Mouse (Mus musculus) urinary bladder, adult 18-20 months (tissue): Measurements from ENCODE around the gene Gck.

Experiments used
- DNase-seq, 2 experiments: peaks; one replicate each; pipeline ENCODE4 v3.0.0; 2022; ENCODE audit warnings: low spot score in 2 of 2, mixed read lengths in 2 of 2

Gene Gck

DNA sequence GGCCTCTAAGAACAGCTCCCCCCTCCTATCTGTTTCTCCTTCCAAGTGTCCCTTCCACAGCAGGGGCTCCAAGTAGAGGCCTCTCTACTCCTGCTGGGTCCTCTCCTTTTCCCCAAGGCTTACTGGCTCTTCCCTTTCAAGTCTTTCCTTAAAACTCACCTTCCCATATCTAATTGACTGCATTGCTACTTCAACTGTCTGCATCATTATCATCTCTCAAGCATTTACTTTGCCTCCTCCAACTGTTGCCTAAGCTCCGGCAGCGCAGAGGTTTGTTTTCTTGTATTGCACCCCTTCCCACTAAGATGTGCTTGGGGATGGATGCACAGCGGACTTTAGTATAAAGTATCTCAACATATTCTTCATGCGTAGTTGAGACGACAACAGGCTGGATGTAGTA is 72.5 kb downstream of the Gck start:
- no peak for DNase-seq

GRCm38 (mm10) chr11:5873192-5873591 is 76.7 kb downstream of the Gck start:
- DNase-seq = no peak

- no peak for DNase-seq
Observed at GRCm38 (mm10) chr11:5872707-5873106, 77.2 kb downstream of the Gck start.

DNA sequence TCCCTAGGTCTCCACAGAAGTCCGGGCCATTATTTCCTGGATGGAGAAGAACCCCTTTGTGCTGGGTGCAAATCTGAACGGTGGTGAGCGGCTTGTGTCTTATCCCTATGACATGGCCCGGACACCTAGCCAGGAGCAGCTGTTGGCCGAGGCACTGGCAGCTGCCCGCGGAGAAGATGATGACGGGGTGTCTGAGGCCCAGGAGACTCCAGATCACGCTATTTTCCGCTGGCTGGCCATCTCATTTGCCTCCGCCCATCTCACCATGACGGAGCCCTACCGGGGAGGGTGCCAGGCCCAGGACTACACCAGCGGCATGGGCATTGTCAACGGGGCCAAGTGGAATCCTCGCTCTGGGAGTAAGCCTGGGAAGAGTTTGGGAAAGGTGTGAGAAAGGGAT is 79.8 kb downstream of the Gck start:
- no peak for DNase-seq

DNA sequence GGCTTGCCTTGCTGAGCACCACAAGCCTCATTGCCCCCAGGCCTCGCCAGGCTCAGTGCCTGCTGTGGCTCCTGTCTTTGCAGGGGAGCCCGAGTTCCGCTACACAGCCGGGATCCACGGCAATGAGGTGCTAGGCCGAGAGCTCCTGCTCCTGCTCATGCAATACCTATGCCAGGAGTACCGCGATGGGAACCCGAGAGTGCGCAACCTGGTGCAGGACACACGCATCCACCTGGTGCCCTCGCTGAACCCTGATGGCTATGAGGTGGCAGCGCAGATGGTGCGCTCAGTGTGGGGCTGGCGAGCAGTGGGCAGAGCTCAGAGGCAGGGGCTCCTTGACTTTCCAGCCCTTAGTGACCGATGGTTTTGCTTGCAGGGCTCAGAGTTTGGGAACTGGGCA is 80.5 kb downstream of the Gck start:
- DNase-seq = no peak

DNA sequence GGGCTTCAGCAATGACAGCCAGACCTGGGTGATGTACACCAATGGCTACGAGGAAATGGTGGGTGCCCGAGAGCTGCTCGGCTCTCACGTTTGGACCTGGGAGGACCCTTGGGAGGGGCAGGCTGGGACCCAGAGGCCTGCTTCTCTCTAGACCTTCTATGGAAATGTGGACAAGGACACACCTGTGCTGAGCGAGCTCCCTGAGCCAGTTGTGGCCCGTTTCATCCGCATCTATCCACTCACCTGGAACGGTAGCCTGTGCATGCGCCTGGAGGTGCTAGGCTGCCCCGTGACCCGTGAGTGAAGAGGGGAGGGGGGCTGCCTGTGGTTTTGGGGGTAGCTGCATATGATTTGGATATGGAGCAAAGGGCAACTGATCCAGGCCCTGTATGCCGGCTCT is 81.6 kb downstream of the Gck start:
- no peak for DNase-seq

DNA sequence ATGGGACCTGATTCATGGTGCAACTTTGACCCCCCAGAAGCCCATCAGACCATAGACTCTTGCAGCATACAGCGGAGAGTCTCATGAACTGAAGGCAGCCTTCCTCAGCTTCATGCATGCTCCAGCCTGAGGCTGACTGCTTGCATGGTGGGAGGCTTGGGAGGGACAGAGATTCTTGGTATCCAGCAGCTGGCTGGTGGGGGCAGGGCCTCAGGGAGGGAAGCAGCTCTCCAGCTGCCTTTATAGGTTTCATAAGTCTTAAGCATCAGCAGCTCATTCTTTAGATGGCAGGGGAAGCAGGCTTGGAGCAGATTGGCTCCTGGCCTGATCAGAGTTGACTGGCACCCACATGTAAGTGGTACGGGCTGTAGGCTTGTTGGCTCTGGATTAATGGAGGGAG is 82.7 kb downstream of the Gck start:
- no peak for DNase-seq

GRCm38 (mm10) chr11:5862394-5863105 is 87.3 kb downstream of the Gck start:
- peak; percentile 44 to 72 for DNase-seq

DNA sequence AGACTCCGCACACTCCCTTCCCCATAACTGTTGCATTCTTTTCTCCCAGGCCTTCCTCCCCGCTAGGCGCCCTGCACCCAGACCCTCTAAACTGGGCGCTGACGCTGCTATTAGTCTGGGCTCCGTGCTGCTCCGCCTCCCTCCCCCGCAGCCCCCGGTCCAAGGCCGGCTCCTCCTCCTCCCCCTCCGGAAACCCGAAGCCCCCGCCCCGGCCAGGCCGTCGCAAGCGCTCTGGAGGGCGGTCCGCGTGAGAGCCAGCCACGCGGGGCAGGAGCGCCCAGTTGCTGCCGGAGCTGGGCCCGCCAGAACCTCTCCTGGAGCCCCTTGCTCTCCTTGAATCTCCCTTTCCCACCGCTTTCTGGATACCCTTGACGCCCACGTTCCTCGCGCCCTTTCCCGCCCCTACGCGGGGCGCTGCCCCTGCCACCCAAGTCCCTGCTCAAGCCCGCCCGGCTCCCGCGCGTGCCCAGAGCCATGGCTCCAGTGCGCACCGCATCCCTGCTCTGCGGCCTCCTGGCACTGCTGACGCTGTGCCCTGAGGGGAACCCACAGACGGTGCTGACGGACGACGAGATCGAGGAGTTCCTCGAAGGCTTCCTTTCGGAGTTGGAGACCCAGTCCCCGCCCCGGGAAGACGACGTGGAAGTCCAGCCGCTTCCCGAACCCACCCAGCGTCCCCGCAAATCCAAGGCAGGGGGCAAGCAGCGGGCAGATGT is 88.0 kb downstream of the Gck start, which contains the start of gene Aebp1:
TSS of gene Aebp1 (plus strand) at position 270 of the 716 bp plus-strand sequence.
- peak; percentile 41 to 66 for DNase-seq

- DNase-seq = no peak
Observed at GRCm38 (mm10) chr11:5860639-5861038, 89.2 kb downstream of the Gck start.

DNA sequence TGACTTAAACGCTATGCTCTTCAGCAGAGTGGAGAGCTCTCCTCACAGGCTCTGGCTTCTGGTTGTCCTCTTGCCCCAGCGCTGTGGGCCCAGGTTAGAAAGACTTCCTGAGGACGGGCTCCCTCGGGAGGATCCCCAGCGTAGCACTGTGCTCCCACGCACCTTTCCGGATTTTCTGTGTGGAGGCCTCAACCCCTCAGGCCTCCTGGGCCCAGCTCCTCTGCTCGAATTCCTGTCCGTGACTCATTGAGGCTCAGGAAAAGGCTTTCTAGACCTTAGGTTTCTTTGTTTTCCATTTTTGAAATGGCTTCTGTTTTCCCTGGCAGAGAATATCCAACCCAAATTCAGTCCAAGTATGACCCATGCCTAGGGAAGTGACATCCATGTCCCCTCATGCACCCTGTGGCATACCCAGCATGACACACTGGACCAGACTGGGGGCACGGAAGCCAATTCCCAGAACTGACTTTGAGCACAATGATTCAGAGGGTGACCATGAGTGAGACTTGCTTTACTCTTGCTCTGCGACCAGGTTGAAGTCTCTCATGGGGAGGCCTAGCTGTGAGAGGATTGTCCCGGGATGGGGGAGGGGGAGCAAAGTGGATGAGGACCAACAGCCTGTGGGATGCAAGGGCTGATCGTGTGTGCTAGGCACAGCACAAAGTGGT is 89.9 kb downstream of the Gck start:
- DNase-seq = no peak

- no peak for DNase-seq
Observed at GRCm38 (mm10) chr11:5858723-5859122, 91.2 kb downstream of the Gck start.

DNA sequence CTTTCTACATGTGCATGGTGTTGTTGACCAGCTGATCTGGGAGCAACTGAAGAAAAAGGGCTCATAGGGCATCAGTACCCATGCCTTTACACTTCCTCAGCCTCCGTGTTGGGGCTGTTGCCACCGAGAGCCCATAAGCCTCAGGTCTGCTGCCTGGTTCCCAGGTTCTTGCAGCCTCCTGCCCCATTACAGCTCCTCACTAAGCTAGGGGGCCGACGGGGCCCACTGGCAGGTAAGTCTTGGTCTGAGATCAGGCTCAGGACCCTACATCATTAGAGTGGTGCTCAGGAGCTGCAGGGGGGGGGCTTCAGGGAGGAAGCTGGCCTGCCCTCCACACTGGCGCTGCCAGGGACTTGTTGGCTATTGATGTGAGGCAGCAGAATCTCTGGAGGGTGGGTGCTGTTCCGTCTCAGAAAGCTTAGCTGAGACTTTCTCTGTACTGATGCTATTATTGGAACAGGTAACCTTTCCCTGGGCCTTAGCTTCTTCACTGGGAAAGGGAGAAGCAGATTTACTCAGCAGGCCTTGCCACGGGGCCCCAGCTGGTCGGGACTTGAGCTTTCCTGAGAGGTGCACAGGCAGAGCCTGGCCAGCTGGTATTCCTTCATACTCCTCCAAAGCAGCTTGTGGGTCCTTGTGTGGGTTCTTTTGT is 93.3 kb downstream of the Gck start:
- DNase-seq = no peak

DNA sequence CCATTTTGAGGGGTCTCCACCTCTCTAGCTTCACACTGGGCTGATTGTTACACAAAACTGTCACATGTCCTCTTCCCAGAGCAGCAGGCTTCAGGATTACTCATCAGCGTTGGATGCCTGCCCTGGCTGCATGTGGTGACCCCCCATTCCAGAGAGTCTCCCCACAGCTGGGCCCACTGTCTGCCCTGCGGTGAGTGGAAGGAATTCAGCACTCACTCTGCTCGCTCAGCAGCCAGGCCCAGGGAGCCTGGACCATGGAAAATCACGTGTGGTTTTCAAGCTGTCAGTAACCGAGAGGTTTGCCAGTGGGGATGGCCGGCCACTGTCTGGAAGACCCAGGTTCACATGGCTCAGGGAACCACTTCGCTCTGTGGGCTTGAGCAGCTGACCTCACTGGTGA is 94.0 kb downstream of the Gck start:
- no peak for DNase-seq

DNA sequence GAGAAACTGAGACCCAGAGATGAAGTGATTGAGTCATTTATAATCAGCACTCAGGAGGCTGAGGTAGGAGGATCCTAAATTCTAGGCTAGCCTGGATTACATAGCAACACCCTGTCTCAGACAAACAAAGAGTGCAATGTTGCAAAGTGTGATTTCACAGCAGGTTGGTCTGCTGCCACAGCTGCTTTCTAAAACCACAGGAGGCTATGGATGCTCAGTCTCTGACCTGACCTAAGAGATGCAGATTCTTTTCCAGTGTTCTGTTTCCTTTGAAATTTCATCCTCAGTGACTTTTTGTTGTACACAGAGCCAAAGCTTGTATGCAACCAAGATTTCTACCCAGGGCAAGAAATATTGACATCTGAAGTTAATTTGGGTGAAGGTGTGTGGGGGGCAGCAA is 94.4 kb downstream of the Gck start:
- no peak for DNase-seq

DNA sequence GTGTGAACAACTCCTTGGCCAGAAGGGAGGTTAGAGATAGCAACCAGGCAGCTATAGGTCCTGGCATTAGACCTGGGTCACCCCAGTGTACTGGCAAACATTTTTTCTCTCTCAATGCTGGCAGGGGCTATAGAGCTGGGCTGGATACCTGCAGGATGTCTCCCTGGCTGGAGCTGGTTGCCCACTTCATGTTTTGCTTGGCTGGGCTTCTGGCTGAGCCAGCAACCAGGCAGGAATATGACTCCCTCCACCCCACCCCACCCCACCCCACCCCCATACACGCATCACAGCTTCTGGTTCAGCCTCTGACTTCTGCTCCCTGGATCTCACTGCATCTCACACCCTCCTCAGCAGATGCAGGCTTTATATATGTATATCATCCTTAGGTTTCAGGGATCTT is 97.6 kb downstream of the Gck start:
- DNase-seq = no peak

- DNase-seq = no peak
Observed at GRCm38 (mm10) chr11:5851021-5851736, 98.7 kb downstream of the Gck start.
